Mouse (Mus musculus) limb, embryonic 12.5 days (tissue): ENCODE results near the gene Wwc2. TPM values are rescaled to one million over a fixed set of nuclear protein-coding genes. Genes with fewer than 3 reads are reported as not detected.

ENCODE experiments used
- ATAC-seq: fragments of 200-750 bp; cut with Nextera tagmentation; 2 replicates; pipeline ENCODE4 v1.8.0; 2017; ENCODE audit warnings: low read depth, moderate TSS enrichment; ENCODE audit not compliant: insufficient number of reproducible peaks, insufficient read depth, low FRiP score, low TSS enrichment
- H3K27ac ChIP-seq: fragments of 300-500 bp; sonication (generic); 2 replicates; pipeline ENCODE4 v1.5.1; 2016; ENCODE audit warnings: mild to moderate bottlenecking, moderate library complexity
- H3K27me3 ChIP-seq: fragments of 300-500 bp; sonication (generic); 2 replicates; pipeline ENCODE4 v1.6.1; 2016; ENCODE audit warnings: mild to moderate bottlenecking, moderate library complexity
- H3K36me3 ChIP-seq: fragments of 300-500 bp; sonication (generic); 2 replicates; pipeline ENCODE4 v1.6.1; 2016; ENCODE audit warnings: mild to moderate bottlenecking, moderate library complexity
- H3K4me1 ChIP-seq: fragments of 300-500 bp; sonication (generic); replicated peaks from 2 replicates; pipeline ENCODE4 v1.6.1; 2016
- H3K4me2 ChIP-seq: fragments of 300-500 bp; sonication (generic); 2 replicates; pipeline ENCODE4 v1.6.1; 2016; ENCODE audit warnings: mild to moderate bottlenecking, moderate library complexity
- H3K4me3 ChIP-seq: fragments of 300-500 bp; sonication (generic); replicated peaks from 2 replicates; pipeline ENCODE4 v1.5.1; 2016; ENCODE audit warnings: mild to moderate bottlenecking
- H3K9ac ChIP-seq: fragments of 300-500 bp; sonication (generic); replicated peaks from 2 replicates; pipeline ENCODE4 v1.6.1; 2016; ENCODE audit warnings: mild to moderate bottlenecking, moderate library complexity
- H3K9me3 ChIP-seq: fragments of 300-500 bp; sonication (generic); 2 replicates; pipeline ENCODE4 v1.6.1; 2016; ENCODE audit warnings: mild to moderate bottlenecking, moderate library complexity
- WGBS: fragments of 180-500 bp; shearing (Covaris S2); methylation state at CpG from one replicate; pipeline ENCODE4 v1.1.7; 2016; 5-methylcytosine and 5-hydroxymethylcytosine counted together
- polyA plus RNA-seq: library from polyadenylated mRNA; unstranded; fragments of >200 nt; fragmentation: Nextera tagmentation; extraction: Ambion mirVana; gene quantifications from 2 replicates; pipeline ENCODE4 v1.2.1, GENCODE M21; 2016

Wwc2 gene
- polyA plus RNA-seq, 1 experiment from 2014 or later = 17.0 TPM

GRCm38 (mm10) chr8:47904004-47904403, 86.7 kb downstream of the Wwc2 start:
- Histone ChIP-seq H3K4me3 (no peak overlapping the region), H3K27ac (no peak overlapping the region), H3K9me3 (no peaks in the 10 kb centered on the region), H3K4me2 (no peak overlapping the region), H3K36me3 (peaks cover 23% of the 10 kb centered on the region), H3K4me1 (no peaks in the 10 kb centered on the region), H3K9ac (no peak overlapping the region), H3K27me3 (no peaks in the 10 kb centered on the region)
- WGBS = 81% methylated on average over 7 of the region's 7 CpGs
- ATAC-seq = no peak

DNA sequence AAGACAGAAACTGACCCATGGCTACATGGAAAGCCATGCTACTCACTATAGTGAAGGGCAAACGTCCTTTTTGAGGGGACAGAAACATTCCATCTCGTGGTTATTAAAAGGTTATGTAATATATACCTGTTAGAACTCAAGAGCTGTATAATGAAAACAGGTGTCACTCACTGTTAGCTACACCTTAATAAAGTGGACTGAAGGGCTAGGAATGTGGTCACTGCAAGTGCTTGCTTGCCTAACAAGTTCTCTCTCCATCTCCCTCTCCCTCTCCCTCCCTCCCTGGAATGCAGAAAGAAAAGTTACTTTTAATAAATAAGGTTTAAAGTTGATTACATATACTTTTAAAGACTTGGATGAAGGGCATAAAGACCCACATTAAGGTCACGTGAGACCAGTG, 88.0 kb downstream of the Wwc2 start:
- no peaks in the 10 kb centered on the region for H3K4me1 ChIP-seq
- no peak for ATAC-seq
- H3K27ac ChIP-seq = no peak overlapping the region
- peaks cover 26% of the 10 kb centered on the region for H3K36me3 ChIP-seq
- H3K4me3 ChIP-seq = no peak overlapping the region
- no peak overlapping the region for H3K9ac ChIP-seq
- no peaks in the 10 kb centered on the region for H3K27me3 ChIP-seq
- whole genome bisulfite sequencing = 79% methylated on average over 3 of the region's 3 CpGs
- H3K9me3 ChIP-seq = no peaks in the 10 kb centered on the region
- no peak overlapping the region for H3K4me2 ChIP-seq

- peaks cover 38% of the 10 kb centered on the region for H3K36me3 ChIP-seq
- no peaks in the 10 kb centered on the region for H3K9me3 ChIP-seq
- no peaks in the 10 kb centered on the region for H3K4me1 ChIP-seq
- no peak overlapping the region for H3K27ac ChIP-seq
- no peak overlapping the region for H3K4me2 ChIP-seq
- H3K4me3 ChIP-seq = no peak overlapping the region
- no peak for ATAC-seq
- no peaks in the 10 kb centered on the region for H3K27me3 ChIP-seq
- H3K9ac ChIP-seq = no peak overlapping the region
- 91% methylated on average over 9 of the region's 9 CpGs for WGBS
Observed at GRCm38 (mm10) chr8:47900361-47900760, 90.4 kb downstream of the Wwc2 start.

- WGBS = 94% methylated on average over 3 of the region's 3 CpGs
- H3K27me3 ChIP-seq = no peaks in the 10 kb centered on the region
- no peak for ATAC-seq
- H3K4me2 ChIP-seq = no peak overlapping the region
- no peaks in the 10 kb centered on the region for H3K9me3 ChIP-seq
- no peak overlapping the region for H3K9ac ChIP-seq
- peaks cover 43% of the 10 kb centered on the region for H3K36me3 ChIP-seq
- H3K4me3 ChIP-seq = no peak overlapping the region
- no peak overlapping the region for H3K27ac ChIP-seq
- H3K4me1 ChIP-seq = no peaks in the 10 kb centered on the region
Observed at GRCm38 (mm10) chr8:47899891-47900290, 90.8 kb downstream of the Wwc2 start.

GRCm38 (mm10) chr8:47892419-47892818, 98.3 kb downstream of the Wwc2 start:
- H3K4me2 ChIP-seq = no peak overlapping the region
- peaks cover 33% of the 10 kb centered on the region for H3K4me1 ChIP-seq
- H3K4me3 ChIP-seq = no peak overlapping the region
- WGBS = 94% methylated on average over 3 of the region's 3 CpGs
- H3K36me3 ChIP-seq = peaks cover 21% of the 10 kb centered on the region
- no peaks in the 10 kb centered on the region for H3K9me3 ChIP-seq
- H3K9ac ChIP-seq = no peak overlapping the region
- H3K27ac ChIP-seq = no peak overlapping the region
- no peaks in the 10 kb centered on the region for H3K27me3 ChIP-seq
- ATAC-seq = no peak

- no peak overlapping the region for H3K4me2 ChIP-seq
- H3K27ac ChIP-seq = no peak overlapping the region
- peaks cover 33% of the 10 kb centered on the region for H3K4me1 ChIP-seq
- H3K9me3 ChIP-seq = no peaks in the 10 kb centered on the region
- H3K9ac ChIP-seq = no peak overlapping the region
- H3K36me3 ChIP-seq = peaks cover 24% of the 10 kb centered on the region
- no peak overlapping the region for H3K4me3 ChIP-seq
- no peak for ATAC-seq
- no peaks in the 10 kb centered on the region for H3K27me3 ChIP-seq
- WGBS = 46% methylated on average over 13 of the region's 13 CpGs
Observed at GRCm38 (mm10) chr8:47891641-47892040, 99.1 kb downstream of the Wwc2 start.

DNA sequence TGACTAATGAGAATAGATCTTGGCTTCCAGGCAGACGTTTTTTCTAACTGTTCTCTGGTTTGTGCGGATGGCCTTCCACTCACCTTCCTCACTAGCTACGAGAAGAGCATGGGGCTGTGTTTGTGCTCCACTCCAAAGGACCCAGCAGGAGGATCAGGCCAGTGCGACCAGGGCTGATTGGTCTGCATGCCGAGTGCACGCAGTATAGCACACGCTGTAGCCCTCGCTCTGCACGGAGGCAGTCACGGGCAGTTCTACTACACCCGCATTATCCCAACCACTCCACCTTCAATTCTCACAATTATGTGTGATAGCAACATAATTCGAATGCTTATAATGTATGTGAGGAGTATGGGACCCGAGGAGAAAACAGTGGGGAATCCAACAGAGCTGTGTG, 99.9 kb downstream of the Wwc2 start:
- peaks cover 26% of the 10 kb centered on the region for H3K36me3 ChIP-seq
- no peak overlapping the region for H3K9ac ChIP-seq
- H3K9me3 ChIP-seq = no peaks in the 10 kb centered on the region
- H3K27me3 ChIP-seq = no peaks in the 10 kb centered on the region
- H3K27ac ChIP-seq = no peak overlapping the region
- no peak for ATAC-seq
- H3K4me2 ChIP-seq = no peak overlapping the region
- H3K4me3 ChIP-seq = no peak overlapping the region
- peaks cover 33% of the 10 kb centered on the region for H3K4me1 ChIP-seq
- WGBS = 83% methylated on average over 13 of the region's 13 CpGs

GRCm38 (mm10) chr8:47889936-47890813, 100.5 kb downstream of the Wwc2 start:
- no peak overlapping the region for H3K27ac ChIP-seq
- WGBS = 57% methylated on average over 23 of the region's 23 CpGs
- H3K27me3 ChIP-seq = no peaks in the 10 kb centered on the region
- no peak overlapping the region; the same call in 1 of the 2 replicates for H3K9ac ChIP-seq
- H3K36me3 ChIP-seq = peaks cover 21% of the 10 kb centered on the region
- no peak overlapping the region for H3K4me3 ChIP-seq
- ATAC-seq = 0 out of 2 replicates have a peak, but pooled peaks have one; percentile 21
- peaks cover 33% of the 10 kb centered on the region for H3K4me1 ChIP-seq
- no peaks in the 10 kb centered on the region for H3K9me3 ChIP-seq
- no peak overlapping the region for H3K4me2 ChIP-seq

DNA sequence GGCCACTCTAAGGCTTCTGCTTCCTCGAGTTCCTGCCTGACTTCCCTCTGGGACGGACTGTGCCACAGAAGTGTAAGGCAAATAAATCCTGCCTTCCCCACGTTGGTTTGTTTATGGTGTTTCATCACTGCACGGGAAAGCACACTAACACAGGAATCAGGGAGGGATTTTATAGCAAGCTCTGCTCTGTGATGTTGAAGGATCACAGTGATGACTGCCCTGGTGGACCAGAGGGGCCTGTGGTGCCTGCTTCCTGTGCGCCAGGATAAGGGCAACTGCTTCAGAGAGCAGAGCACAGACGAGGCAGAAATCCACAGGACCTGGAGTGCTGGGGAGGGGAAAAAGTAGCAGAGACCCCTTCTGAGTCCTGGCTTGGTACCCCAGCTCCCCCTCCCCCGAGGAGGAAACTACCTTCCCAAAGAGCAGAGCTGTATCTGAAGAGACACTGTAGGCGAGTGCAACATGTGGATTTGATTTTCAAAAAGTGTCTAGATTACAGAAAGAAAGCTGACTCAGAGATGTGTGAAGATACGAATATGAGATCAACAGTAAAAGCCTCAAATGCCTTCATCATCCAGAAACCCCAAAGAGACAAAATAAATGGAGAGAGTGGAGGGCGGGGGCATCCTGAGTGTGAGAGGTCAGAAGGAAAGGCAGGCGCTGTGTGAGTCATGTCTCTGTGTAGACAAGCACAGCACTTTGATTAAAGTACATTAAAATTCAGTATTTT, 101.7 kb downstream of the Wwc2 start:
- H3K9ac ChIP-seq = no peak overlapping the region
- no peaks in the 10 kb centered on the region for H3K9me3 ChIP-seq
- H3K4me1 ChIP-seq = peaks cover 33% of the 10 kb centered on the region
- no peak overlapping the region for H3K4me2 ChIP-seq
- ATAC-seq = no peak
- peaks cover 26% of the 10 kb centered on the region for H3K36me3 ChIP-seq
- peak overlapping the region; percentile 76; the same call in 1 of the 2 replicates for H3K27ac ChIP-seq
- no peak overlapping the region for H3K4me3 ChIP-seq
- no peaks in the 10 kb centered on the region for H3K27me3 ChIP-seq
- 31% methylated on average over 11 of the region's 11 CpGs for WGBS

- Histone ChIP-seq H3K9me3 (no peaks in the 10 kb centered on the region), H3K36me3 (peaks cover 59% of the 10 kb centered on the region), H3K4me2 (no peak overlapping the region), H3K4me3 (no peak overlapping the region), H3K9ac (no peak overlapping the region), H3K27me3 (no peaks in the 10 kb centered on the region), H3K4me1 (peaks cover 8% of the 10 kb centered on the region), H3K27ac (no peak overlapping the region)
- ATAC-seq = no peak
- 85% methylated on average over 5 of the region's 5 CpGs for WGBS
Observed at GRCm38 (mm10) chr8:47884306-47884705, 106.4 kb downstream of the Wwc2 start.

DNA sequence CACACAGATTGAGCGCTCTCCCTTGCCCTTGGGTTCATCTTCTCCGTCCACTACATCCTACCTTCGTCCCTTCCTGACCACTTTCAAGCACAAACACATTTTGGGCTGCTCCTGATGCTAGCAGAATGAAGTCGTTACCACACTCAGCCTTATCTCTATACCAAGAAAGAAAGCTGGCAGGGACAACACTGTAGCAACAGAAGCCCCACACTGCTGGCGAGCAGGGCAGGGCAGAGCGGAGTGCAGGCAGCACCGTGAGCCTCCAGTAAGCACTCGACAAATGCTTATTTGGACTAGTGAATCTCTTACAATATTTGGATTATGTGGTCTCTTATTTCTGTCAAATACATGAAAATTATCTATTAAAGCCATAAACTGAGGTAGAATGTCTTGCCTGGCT, 107.0 kb downstream of the Wwc2 start:
- no peak for ATAC-seq
- Histone ChIP-seq H3K9ac (no peak overlapping the region), H3K9me3 (no peaks in the 10 kb centered on the region), H3K4me1 (peaks cover 3% of the 10 kb centered on the region), H3K27me3 (no peaks in the 10 kb centered on the region), H3K4me2 (no peak overlapping the region), H3K4me3 (no peak overlapping the region), H3K36me3 (peaks cover 64% of the 10 kb centered on the region), H3K27ac (no peak overlapping the region)
- 91% methylated on average over 8 of the region's 8 CpGs for WGBS
